Mouse (Mus musculus) heart, postnatal 0 days (tissue): ENCODE measurements around the gene Mb.

Source experiments
- CTCF ChIP-seq: IDR thresholded peaks from 2 replicates; pipeline ENCODE4 v1.5.1; 2016; ENCODE audit warnings: antibody characterized with exemption, control low read depth, low read depth
- EP300 ChIP-seq: IDR thresholded peaks from 2 replicates; pipeline ENCODE4 v1.6.1; 2016; ENCODE audit warnings: antibody characterized with exemption, low read depth

- TF ChIP-seq EP300 = no peak
- TF ChIP-seq CTCF = no peak
Observed at GRCm38 (mm10) chr15:76972661-76973060, 77.8 kb downstream of the Mb start.
